Mouse (Mus musculus): ENCODE measurements at regions not wholly inside any gene's neighbourhood (a gene's known extent, or its start where the extent isn't known, plus 50 kb on each side); places are given as distances from the start of the nearest gene placed in this dataset.

- DNase-seq (ENCODE audit: low read depth, low spot score), result no peak
Measured at GRCm38 (mm10) chr8:25389947-25390346, 565.8 kb upstream of the Adam5 start.

GRCm38 (mm10) chr8:25389371-25389855 lies 565.2 kb upstream of the Adam5 start:
- no peak for DNase-seq (ENCODE audit: low read depth, low spot score)

GRCm38 (mm10) chr8:25388811-25389210 lies 564.6 kb upstream of the Adam5 start:
- no peak for DNase-seq (ENCODE audit: low read depth, low spot score)

GRCm38 (mm10) chr8:25385186-25385585 lies 561.0 kb upstream of the Adam5 start:
- DNase-seq (ENCODE audit: low read depth, low spot score), result peak; percentile 17

DNA sequence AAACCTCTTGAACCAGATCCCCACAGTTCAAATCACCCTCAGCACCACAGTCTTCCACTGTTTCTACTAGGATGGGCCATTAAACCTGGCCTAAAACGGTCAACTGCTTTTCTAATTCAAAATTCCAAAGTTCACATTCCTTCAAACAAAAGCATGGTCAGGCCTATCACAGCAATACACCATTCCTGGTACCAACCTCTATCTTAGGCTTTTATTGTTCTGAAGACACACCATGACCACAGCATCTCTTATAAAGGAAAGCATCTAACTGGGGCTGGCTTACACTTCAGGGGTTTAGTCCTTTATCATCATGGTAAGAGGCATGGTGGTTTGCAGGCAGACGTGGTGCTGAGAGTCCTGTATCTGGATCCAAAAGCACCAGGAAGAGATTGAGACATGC lies 560.4 kb upstream of the Adam5 start:
- peak; percentile 56 for DNase-seq (ENCODE audit: low read depth, low spot score)

DNA sequence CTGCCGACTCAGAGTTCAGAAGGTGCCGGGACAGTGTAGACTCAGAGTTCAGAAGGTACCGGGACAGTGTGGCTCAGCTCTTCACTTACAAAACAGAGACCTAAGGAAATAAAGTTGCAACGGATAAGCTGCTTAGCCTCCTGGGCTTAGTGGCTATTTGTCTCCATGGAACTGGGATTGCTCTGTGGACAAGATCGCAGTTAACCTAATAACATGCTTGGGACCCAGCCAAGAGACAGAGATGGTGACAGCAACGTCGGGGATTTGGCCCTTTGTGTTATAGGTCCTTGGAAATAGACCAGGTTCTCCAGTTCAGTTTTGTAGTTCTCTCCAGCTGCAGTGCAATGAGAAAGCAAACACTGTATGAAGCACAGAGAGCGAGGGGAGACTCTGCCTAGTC lies 549.1 kb upstream of the Adam5 start:
- no peak for DNase-seq (ENCODE audit: low read depth, low spot score)

DNA sequence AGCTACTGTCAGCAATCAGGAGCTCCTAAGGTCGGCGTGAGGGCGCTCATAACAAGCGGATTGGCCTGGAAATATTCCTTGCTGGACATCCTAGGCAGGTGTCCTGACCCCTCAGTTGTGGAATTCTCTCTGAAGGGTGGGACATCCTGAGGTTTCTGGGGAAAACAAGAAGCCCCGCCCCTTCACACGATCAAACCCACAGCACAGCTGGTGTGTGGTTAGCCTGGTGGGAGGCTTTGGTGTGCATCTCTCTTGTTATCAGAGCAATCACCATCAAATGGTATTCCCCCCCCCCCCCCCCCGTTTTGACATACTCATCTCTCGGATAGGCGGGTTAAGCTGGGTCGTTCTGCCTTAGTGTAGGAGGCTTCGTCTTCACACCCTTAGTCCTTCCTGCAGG lies 546.8 kb upstream of the Adam5 start:
- DNase-seq (ENCODE audit: low read depth, low spot score), result peak; percentile 39

DNA sequence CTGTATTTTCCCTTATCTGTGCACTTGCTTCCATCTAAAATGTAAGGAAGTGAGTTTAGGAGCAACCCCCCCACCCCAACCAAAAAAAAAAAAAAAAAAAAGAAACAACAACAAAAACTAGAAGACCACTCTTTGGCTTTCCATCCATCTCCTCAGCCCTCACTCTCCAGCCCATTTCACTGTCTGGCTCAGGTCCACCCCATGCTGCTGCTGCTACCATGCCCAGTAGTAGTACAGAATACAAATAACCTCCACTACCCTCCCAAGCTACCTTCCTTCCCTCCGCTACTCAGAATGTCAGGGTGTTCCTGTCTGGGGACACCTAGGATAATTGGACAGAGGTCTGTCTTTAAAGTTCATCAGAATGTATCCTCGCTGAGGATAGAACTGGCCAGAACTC lies 545.2 kb upstream of the Adam5 start:
- DNase-seq (ENCODE audit: low read depth, low spot score), result no peak

GRCm38 (mm10) chr8:25368561-25369091 lies 544.5 kb upstream of the Adam5 start:
- DNase-seq (ENCODE audit: low read depth, low spot score), result no peak

- DNase-seq (ENCODE audit: low read depth, low spot score), result no peak
Measured at GRCm38 (mm10) chr8:25367806-25368549, 543.8 kb upstream of the Adam5 start.

- DNase-seq (ENCODE audit: low read depth, low spot score), result no peak
Measured at GRCm38 (mm10) chr8:25366181-25366580, 542.0 kb upstream of the Adam5 start.

GRCm38 (mm10) chr8:25362656-25363055 lies 538.5 kb upstream of the Adam5 start:
- DNase-seq (ENCODE audit: low read depth, low spot score), result no peak

- DNase-seq (ENCODE audit: low read depth, low spot score), result peak; percentile 57
Measured at GRCm38 (mm10) chr8:25362146-25362545, 538.0 kb upstream of the Adam5 start.

DNA sequence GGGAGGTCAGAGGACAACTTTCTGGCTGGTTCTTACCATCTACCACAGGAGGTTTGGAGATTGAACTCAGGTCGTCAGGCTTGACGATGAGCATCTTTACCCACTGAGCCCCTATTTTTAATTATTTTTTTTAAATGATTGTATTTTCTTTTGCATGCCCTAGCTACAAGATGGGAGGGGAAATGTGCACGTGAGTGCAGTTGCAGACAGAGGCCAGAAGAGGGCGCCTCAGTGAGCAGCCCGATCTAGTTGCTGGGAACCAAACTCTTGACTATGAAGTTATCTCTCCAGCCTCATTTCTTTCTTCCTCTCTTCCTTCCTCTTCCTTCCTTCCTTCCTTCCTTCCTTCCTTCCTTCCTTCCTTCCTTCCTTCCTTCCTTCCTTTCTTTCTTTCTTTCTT lies 537.3 kb upstream of the Adam5 start:
- peak; percentile 57 for DNase-seq (ENCODE audit: low read depth, low spot score)

GRCm38 (mm10) chr8:25358539-25359165 lies 534.5 kb upstream of the Adam5 start:
- DNase-seq (ENCODE audit: low read depth, low spot score), result no peak

DNA sequence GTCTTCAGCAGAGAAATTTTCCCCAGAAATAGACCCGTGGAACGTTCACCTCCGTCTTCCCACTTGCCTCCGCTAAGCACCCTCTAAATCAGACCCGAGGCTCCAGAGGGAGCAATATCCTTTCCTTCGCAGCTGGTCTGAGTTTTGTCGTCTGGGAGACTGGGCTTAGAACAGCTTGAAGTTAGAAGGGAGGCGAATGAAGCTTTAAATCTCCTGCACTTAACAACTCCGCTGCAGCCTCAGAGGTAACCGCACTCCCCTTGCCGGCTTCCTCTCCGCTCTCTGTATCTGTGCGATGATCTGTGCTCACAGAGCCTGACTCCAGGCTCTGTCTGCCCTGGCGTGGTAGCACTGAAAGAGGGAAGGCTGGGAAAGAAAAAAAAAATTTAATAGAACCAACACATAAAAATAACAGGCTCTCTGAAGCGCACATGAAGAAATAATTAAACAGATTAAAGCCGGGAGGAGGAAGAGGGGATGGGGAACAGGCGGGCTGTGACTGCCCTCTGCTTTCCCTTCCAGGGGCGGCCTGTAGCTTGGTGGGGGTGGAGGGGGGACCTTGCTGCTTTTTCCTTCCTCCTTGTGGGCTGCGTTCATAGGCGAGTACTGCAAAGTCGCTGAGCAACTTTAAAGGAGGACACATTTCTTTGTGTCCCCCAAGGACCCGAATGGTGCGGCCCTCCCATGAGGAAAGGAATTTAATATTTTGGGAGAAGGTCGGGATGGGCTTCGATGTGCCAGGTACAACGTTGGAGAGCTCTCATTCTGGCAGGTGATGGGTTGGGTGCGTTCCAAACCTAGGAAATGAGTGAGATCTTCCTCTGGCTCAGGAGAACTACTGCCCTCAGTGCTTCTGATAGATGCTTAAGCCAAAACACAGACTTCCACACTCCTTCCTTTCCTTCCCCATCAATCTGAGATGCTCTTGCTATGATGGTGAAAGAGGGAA lies 529.9 kb upstream of the Adam5 start:
- DNase-seq (ENCODE audit: low read depth, low spot score), result no peak

GRCm38 (mm10) chr8:25353405-25353804 lies 529.2 kb upstream of the Adam5 start:
- no peak for DNase-seq (ENCODE audit: low read depth, low spot score)

DNA sequence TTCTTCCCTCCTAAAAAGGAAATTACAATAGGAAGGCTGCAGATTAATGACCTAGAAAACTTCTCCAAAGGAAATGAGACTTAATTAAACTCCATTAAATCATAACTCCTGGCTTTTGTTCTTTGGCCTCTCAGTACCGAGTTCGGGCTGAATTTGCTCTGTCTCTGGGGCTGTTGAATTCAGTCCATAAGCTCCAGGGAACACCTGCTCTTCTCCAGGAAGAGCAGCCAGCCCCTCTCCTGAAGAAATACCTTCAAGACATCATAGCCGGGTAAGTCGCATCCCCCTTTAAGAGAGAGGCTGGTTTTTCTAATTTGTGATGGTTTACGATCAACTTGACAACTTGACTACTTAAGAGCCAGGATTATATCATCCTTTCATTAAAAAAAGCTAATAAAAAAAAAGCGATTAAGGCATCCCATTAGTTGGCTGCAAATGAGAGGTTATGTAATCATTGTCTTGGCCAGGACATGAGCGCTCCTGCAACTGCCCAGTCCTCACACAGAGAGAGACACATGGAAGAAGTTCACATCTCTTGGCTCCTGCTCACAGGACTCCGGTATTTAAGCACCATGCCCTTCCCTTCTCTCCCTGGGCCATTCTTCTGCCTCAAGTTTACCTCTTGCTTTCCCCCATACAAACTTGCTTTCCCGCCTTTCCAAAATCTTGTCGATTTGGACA lies 524.0 kb upstream of the Adam5 start:
- no peak for DNase-seq (ENCODE audit: low read depth, low spot score)

- DNase-seq (ENCODE audit: low read depth, low spot score), result peak; percentile 8
Measured at GRCm38 (mm10) chr8:25343160-25343602, 519.0 kb upstream of the Adam5 start.

GRCm38 (mm10) chr8:25342501-25342900 lies 518.3 kb upstream of the Adam5 start:
- DNase-seq (ENCODE audit: low read depth, low spot score), result no peak

GRCm38 (mm10) chr8:25341225-25341624 lies 517.1 kb upstream of the Adam5 start:
- DNase-seq (ENCODE audit: low read depth, low spot score), result no peak
